Mouse (Mus musculus) liver, embryonic 14.5 days (tissue): ENCODE data around the gene Slc1a1.

Experiments used
- CTCF ChIP-seq: IDR thresholded peaks from 2 replicates; pipeline ENCODE4 v1.5.1; 2016; ENCODE audit warnings: antibody characterized with exemption, low read depth, control low read depth
- EP300 ChIP-seq: IDR thresholded peaks from 2 replicates; pipeline ENCODE4 v1.6.1; 2016; ENCODE audit warnings: antibody characterized with exemption, low read depth

GRCm38 (mm10) chr19:28844946-28845710 lies 10.3 kb downstream of the Slc1a1 start:
- TF ChIP-seq EP300 (no peak), CTCF (no peak)
